13 mouse cellular contexts compared by ENCODE assay signal in the genomic region with DNA sequence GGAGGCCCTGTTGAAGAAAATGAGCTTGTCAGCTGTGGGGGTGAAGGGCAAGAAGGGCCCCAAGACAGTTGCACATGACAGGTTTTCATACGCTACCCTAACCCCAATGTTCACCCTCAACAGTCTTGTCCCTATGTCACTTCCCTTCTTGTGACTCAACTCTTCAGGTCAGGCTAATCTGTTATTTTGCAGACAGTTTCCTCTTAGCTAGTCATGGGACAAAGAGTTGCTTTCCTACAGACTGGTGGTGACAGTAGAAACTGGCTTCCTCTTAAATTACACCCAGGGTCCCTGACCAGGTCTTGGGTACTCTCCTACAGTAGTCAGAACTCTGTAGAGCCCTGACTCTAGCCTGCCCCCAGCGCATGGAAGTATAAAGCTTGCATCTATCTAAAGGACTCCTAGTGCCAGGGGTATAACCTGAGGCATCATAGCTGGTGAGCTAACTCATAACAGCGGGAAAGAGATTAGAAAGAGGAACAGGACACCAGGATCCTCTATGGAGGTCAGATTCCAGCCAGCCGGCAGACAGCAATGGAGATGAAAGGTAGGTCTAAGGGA. TPM values are rescaled to one million over a fixed set of nuclear protein-coding genes. Genes with fewer than 3 reads are reported as not detected.
DNase-seq lines count a peak whose midpoint lies in the region; ATAC-seq lines count a peak whose summit lies in the region.
"Had no signal": no experiment of that assay in that cellular context is flagged by ENCODE, and none has a peak within 500 bp of the region (broad histone marks: within the 10 kb centered on the region; RNA-seq: fewer than 3 reads in every experiment).

No protein-coding gene starts in this region.

- peaks cover 2% of the 10 kb centered on the region; the same call in 1 of the 2 replicates for H3K4me1 ChIP-seq in liver, embryonic 16.5 days (ENCODE audit: control insufficient read depth, low read depth, low read length)
- H3K4me1 ChIP-seq in stomach, embryonic 14.5 days (ENCODE audit: control insufficient read depth, insufficient read depth, low read length), result 0 out of 2 replicates have a peak, but pooled peaks cover 11% of the 10 kb centered on the region
- H3K4me1 ChIP-seq: hindbrain, embryonic 15.5 days had no signal

- ATAC-seq in hematopoietic stem cell, adult 5-6 weeks (replicated peaks in 1 of 2; ENCODE audit: insufficient read depth in 1 of 2, low FRiP score in 2 of 2, low TSS enrichment in 1 of 2, low read depth in 1 of 2, poor library complexity in 2 of 2, severe bottlenecking in 2 of 2), result peak; percentile 53 to 62
- ATAC-seq in liver, embryonic 16.5 days (ENCODE audit: low read depth), result no peak
- ATAC-seq in stomach, embryonic 14.5 days (ENCODE audit: insufficient number of reproducible peaks, insufficient read depth, low FRiP score, low read depth), result no peak

- no peak overlapping the region for H3K4me3 ChIP-seq in liver, embryonic 16.5 days (ENCODE audit: low read depth, low read length)
- H3K4me3 ChIP-seq in stomach, embryonic 14.5 days (ENCODE audit: low read depth, low read length), result peak overlapping the region; percentile 31
- H3K4me3 ChIP-seq: embryonic facial prominence, embryonic 10.5 days; hindbrain, embryonic 15.5 days had no signal

- 49% methylated on average over 4 of the region's 4 CpGs for WGBS in liver, embryonic 16.5 days (ENCODE audit: insufficient replicate concordance)
- 87% methylated on average over 4 of the region's 4 CpGs for WGBS in stomach, embryonic 14.5 days

- no peaks in the 10 kb centered on the region for H3K27me3 ChIP-seq in liver, embryonic 16.5 days (ENCODE audit: control insufficient read depth, insufficient read depth, low read depth, low read length)
- no peaks in the 10 kb centered on the region for H3K27me3 ChIP-seq in stomach, embryonic 14.5 days (ENCODE audit: control insufficient read depth, insufficient read depth, low read length)
- H3K27me3 ChIP-seq: hindbrain, embryonic 15.5 days had no signal

- no peaks in the 10 kb centered on the region for H3K9me3 ChIP-seq in liver, embryonic 16.5 days (replicated peaks; ENCODE audit: control insufficient read depth, low read length)
- H3K9me3 ChIP-seq in stomach, embryonic 14.5 days (ENCODE audit: control insufficient read depth, low read depth, low read length), result no peaks in the 10 kb centered on the region
- H3K9me3 ChIP-seq: embryonic facial prominence, embryonic 10.5 days; hindbrain, embryonic 15.5 days had no signal

- H3K4me2 ChIP-seq in liver, embryonic 16.5 days (ENCODE audit: low read depth, low read length), result peak overlapping the region; percentile 26; the same call in 1 of the 2 replicates
- H3K4me2 ChIP-seq in stomach, embryonic 14.5 days (replicated peaks; ENCODE audit: low read depth, low read length), result peak overlapping the region; percentile 35
- H3K4me2 ChIP-seq: hindbrain, embryonic 15.5 days had no signal

- no peaks in the 10 kb centered on the region for H3K36me3 ChIP-seq in liver, embryonic 16.5 days (ENCODE audit: control insufficient read depth, insufficient read depth)
- 0 out of 2 replicates have a peak, but pooled peaks cover 4% of the 10 kb centered on the region for H3K36me3 ChIP-seq in stomach, embryonic 14.5 days (ENCODE audit: control insufficient read depth, insufficient read depth, low read length)
- H3K36me3 ChIP-seq: embryonic facial prominence, embryonic 10.5 days had no signal

- H3K27ac ChIP-seq in liver, embryonic 16.5 days (ENCODE audit: low read length), result no peak overlapping the region
- H3K27ac ChIP-seq in stomach, embryonic 14.5 days (ENCODE audit: low read length), result peak overlapping the region; percentile 77
- H3K27ac ChIP-seq: embryonic facial prominence, embryonic 10.5 days; hindbrain, embryonic 15.5 days; kidney, postnatal 0 days had no signal

- DNase-seq in c-Kit-positive CD71-negative TER-119-negative erythroid progenitor cells, embryonic 14.5 days (ENCODE audit: low read depth), result peak; percentile 31
- DNase-seq in kidney, adult 11 months, result no peak
- DNase-seq in retina, embryonic 14.5 days (ENCODE audit: low spot score), result no peak
- DNase-seq in frontal cortex, postnatal 14 days (ENCODE audit: low spot score in 2 of 2), result no peak
- DNase-seq: cerebellum, adult 9-10 months; heart, adult 18-20 months; midbrain, embryonic 14.5 days had no signal

- no peak overlapping the region for H3K9ac ChIP-seq in liver, embryonic 16.5 days (ENCODE audit: low read depth, low read length)
- 0 out of 2 replicates have a peak overlapping the region, but pooled peaks have one; percentile 36 for H3K9ac ChIP-seq in stomach, embryonic 14.5 days (replicated peaks; ENCODE audit: low read depth, low read length)
- H3K9ac ChIP-seq: hindbrain, embryonic 15.5 days had no signal

RNA-seq across cellular contexts. Expression of gene Scn3b, which starts 55.3 kb away (rescaled TPM):
- total RNA-seq in hematopoietic stem cell, adult 5-6 weeks (2017), result 1.5 and 2.9 TPM in 2 replicates
- 0.28 and 0.30 TPM in 2 replicates for polyA plus RNA-seq in liver, embryonic 16.5 days (2015; fragmentation: Nextera tagmentation; extraction: Ambion mirVana)
- 7.9 and 8.0 TPM in 2 replicates for polyA plus RNA-seq in stomach, embryonic 14.5 days (2014; fragmentation: Nextera tagmentation; extraction: Ambion mirVana)

Comparison
In these comparisons a context has a peak if more than half of its experiments do, and no peak if none do; other contexts are left out.
1. ATAC-seq: peak in hematopoietic stem cell, adult 5-6 weeks (2 of 2); none in liver, embryonic 16.5 days (single experiment) and stomach, embryonic 14.5 days (single experiment).